27 mouse cellular contexts compared by ENCODE assay signal in the genomic region with DNA sequence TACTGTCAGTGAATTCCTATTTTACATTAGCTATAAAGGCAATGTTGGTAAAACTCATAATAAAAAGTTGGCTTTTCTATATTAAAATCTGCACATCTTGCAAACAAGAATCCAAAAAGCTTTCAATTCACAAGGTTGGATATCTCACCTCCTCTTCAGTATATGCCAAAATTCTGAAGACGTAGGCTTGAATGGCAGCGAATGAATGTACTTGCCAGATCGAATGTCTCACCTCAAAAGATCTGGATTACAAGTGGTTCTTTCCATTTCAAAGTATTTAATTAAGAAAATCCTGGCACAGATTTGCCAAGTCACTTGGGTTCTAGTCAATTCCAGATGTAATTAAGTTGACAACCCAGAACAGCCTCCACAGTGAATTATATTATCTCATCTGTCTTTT.
DNase-seq lines count a peak whose midpoint lies in the region; ATAC-seq and TF ChIP-seq lines count a peak whose summit lies in the region.
"Had no signal": no experiment of that assay in that cellular context is flagged by ENCODE, and none has a peak within 500 bp of the region (broad histone marks: within the 10 kb centered on the region; RNA-seq: fewer than 3 reads in every experiment).

No protein-coding gene starts in this region.

- TF ChIP-seq CTCF in left cerebral cortex, adult 2 months (IDR thresholded peaks at IDR 0.05) = no peak

- intact Hi-C loops in left cerebral cortex, adult 2 months (cut with DNase I) = no loop called here
- intact Hi-C loops in gastrocnemius, postnatal 36 days (cut with DNase I) = no loop called here

- DNase-seq in frontal cortex, postnatal 14 days (ENCODE audit: low spot score in 2 of 2) = no peak
- peak; percentile 7 for DNase-seq in left cerebral cortex, adult 11 months (ENCODE audit: low spot score)
- no peak for DNase-seq in left cerebral cortex, adult 2 months (ENCODE audit: extremely low spot score in 1 of 2, low spot score in 2 of 2)
- DNase-seq in right cerebral cortex, adult 18-20 months = peak; percentile 29
- DNase-seq in right cerebral cortex, postnatal 14 days = no peak
- no peak for DNase-seq in gastrocnemius, postnatal 36 days
- DNase-seq: adrenal gland, adult 8-10 months; adrenal gland, postnatal 14 days; adrenal gland, postnatal 36 days; B cell, adult 2 months; cerebellum, adult 11 months; cerebellum, adult 18-20 months; cerebellum, adult 8-10 months; cerebellum, adult 9-11 months; cerebellum, postnatal 14 days; cerebellum, postnatal 36 days; embryo, embryonic 11 days had no signal

- H3K27ac ChIP-seq in left cerebral cortex, adult 2 months = no peak overlapping the region
- H3K27ac ChIP-seq: embryonic facial prominence, embryonic 13.5 days; embryonic facial prominence, embryonic 15.5 days; forebrain, embryonic 10.5 days; forebrain, embryonic 12.5 days had no signal

- H3K4me3 ChIP-seq in left cerebral cortex, adult 2 months = no peak overlapping the region
- H3K4me3 ChIP-seq: embryonic facial prominence, embryonic 13.5 days; embryonic facial prominence, embryonic 15.5 days; erythroblast, embryonic 14.5 days; forebrain, embryonic 10.5 days; forebrain, embryonic 12.5 days had no signal

- ATAC-seq in frontal cortex, adult (ENCODE audit: low TSS enrichment) = peak; percentile 92
- ATAC-seq: activated CD4-positive, CD25-positive, alpha-beta regulatory T cell, adult 4 months; CD4-positive, CD25-positive, alpha-beta regulatory T cell, adult 4 months; forebrain, embryonic 14.5 days; Patski had no signal

Comparison
In these comparisons a context has a peak if more than half of its experiments do, and no peak if none do; other contexts are left out.
1. DNase-seq: peak in left cerebral cortex, adult 11 months (single experiment) and right cerebral cortex, adult 18-20 months (single experiment); none in frontal cortex, postnatal 14 days (0 of 2), left cerebral cortex, adult 2 months (0 of 2), right cerebral cortex, postnatal 14 days (single experiment) and gastrocnemius, postnatal 36 days (0 of 2).